Mouse (Mus musculus): ENCODE measurements around the gene Eno3.

- no peak for TF ChIP-seq POLR2A (IDR thresholded peaks at IDR 0.05; ENCODE audit: control insufficient read depth, extremely low read depth, insufficient read depth, low read length, poor library complexity)
- TF ChIP-seq CTCF (IDR thresholded peaks at IDR 0.05; ENCODE audit: borderline replicate concordance, control insufficient read depth, extremely low read depth, insufficient read depth, low read length, poor library complexity) = no peak
These were observed 42.0 kb downstream of the Eno3 start for GRCm38 (mm10) chr11:70699051-70699450.

Measured in thymus, adult 2 months (tissue).